Mouse (Mus musculus) midbrain, embryonic 15.5 days (tissue): ENCODE measurements around the gene Tomm34. TPM values are rescaled to one million over a fixed set of nuclear protein-coding genes. Genes with fewer than 3 reads are reported as not detected.

ENCODE experiments used
- ATAC-seq: fragments of 200-750 bp; cut with Nextera tagmentation; replicated peaks from 2 replicates; pipeline ENCODE4 v1.8.0; 2017; ENCODE audit warnings: moderate TSS enrichment
- H3K27ac ChIP-seq: fragments of 300-500 bp; sonication (generic); 2 replicates; pipeline ENCODE4 v1.5.1; 2015; ENCODE audit warnings: mild to moderate bottlenecking, inconsistent platforms
- H3K27me3 ChIP-seq: fragments of 300-500 bp; sonication (generic); replicated peaks from 2 replicates; pipeline ENCODE4 v1.6.1; 2015; ENCODE audit warnings: inconsistent platforms
- H3K36me3 ChIP-seq: fragments of 300-500 bp; sonication (generic); replicated peaks from 2 replicates; pipeline ENCODE4 v1.6.1; 2015; ENCODE audit warnings: inconsistent platforms
- H3K4me1 ChIP-seq: fragments of 300-500 bp; sonication (generic); 2 replicates; pipeline ENCODE4 v1.6.1; 2015; ENCODE audit warnings: inconsistent platforms
- H3K4me2 ChIP-seq: fragments of 300-500 bp; sonication (generic); 2 replicates; pipeline ENCODE4 v1.6.1; 2015; ENCODE audit warnings: inconsistent platforms, mild to moderate bottlenecking, moderate library complexity
- H3K4me3 ChIP-seq: fragments of 300-500 bp; sonication (generic); 2 replicates; pipeline ENCODE4 v1.5.1; 2015; ENCODE audit warnings: mild to moderate bottlenecking, inconsistent platforms
- H3K9ac ChIP-seq: fragments of 300-500 bp; sonication (generic); 2 replicates; pipeline ENCODE4 v1.6.1; 2015; ENCODE audit warnings: mild to moderate bottlenecking, inconsistent platforms
- H3K9me3 ChIP-seq: fragments of 300-500 bp; sonication (generic); 2 replicates; pipeline ENCODE4 v1.6.1; 2016; ENCODE audit warnings: inconsistent platforms
- WGBS: fragments of 180-500 bp; shearing (Covaris S2); methylation state at CpG from one replicate; pipeline ENCODE4 v1.1.7; 2015; ENCODE audit warnings: mixed read lengths; 5-methylcytosine and 5-hydroxymethylcytosine counted together
- polyA plus RNA-seq: library from polyadenylated mRNA; unstranded; fragments of >200 nt; fragmentation: Nextera tagmentation; extraction: Ambion mirVana; gene quantifications from 2 replicates; pipeline ENCODE4 v1.2.1, GENCODE M21; 2015

Gene Tomm34
- polyA plus RNA-seq, 1 experiment from 2014 or later, result 52.9 TPM

- 95% methylated on average over 3 of the region's 3 CpGs for WGBS
- H3K9ac ChIP-seq, result no peak overlapping the region
- no peaks in the 10 kb centered on the region for H3K36me3 ChIP-seq
- H3K4me2 ChIP-seq, result no peak overlapping the region
- no peak overlapping the region for H3K27ac ChIP-seq
- ATAC-seq, result no peak
- no peaks in the 10 kb centered on the region for H3K4me1 ChIP-seq
- no peak overlapping the region for H3K4me3 ChIP-seq
- H3K9me3 ChIP-seq, result no peaks in the 10 kb centered on the region
- H3K27me3 ChIP-seq, result no peaks in the 10 kb centered on the region
These were observed 38.0 kb downstream of the Tomm34 start for GRCm38 (mm10) chr2:164032973-164033372.

- Histone ChIP-seq H3K4me1 (no peaks in the 10 kb centered on the region), H3K4me2 (no peak overlapping the region), H3K9me3 (no peaks in the 10 kb centered on the region), H3K27me3 (no peaks in the 10 kb centered on the region), H3K36me3 (no peaks in the 10 kb centered on the region), H3K9ac (no peak overlapping the region), H3K27ac (no peak overlapping the region), H3K4me3 (no peak overlapping the region)
- 82% methylated on average over 10 of the region's 10 CpGs for WGBS
- no peak for ATAC-seq
These were observed 39.8 kb downstream of the Tomm34 start for GRCm38 (mm10) chr2:164031147-164031546.

- Histone ChIP-seq H3K36me3 (no peaks in the 10 kb centered on the region), H3K9me3 (no peaks in the 10 kb centered on the region), H3K4me1 (no peaks in the 10 kb centered on the region), H3K27me3 (no peaks in the 10 kb centered on the region), H3K4me2 (no peak within 1 kb of the TSS), H3K9ac (no peak within 1 kb of the TSS), H3K4me3 (no peak within 1 kb of the TSS), H3K27ac (no peak within 1 kb of the TSS)
- WGBS, result 84% methylated on average over 16 of the region's 16 CpGs
- no peak for ATAC-seq
These were observed 45.8 kb downstream of the Tomm34 start, which contains the start of gene Pabpc1l for GRCm38 (mm10) chr2:164025150-164025549. Gene Pabpc1l (plus strand): TSS chr2:164025450.

- ATAC-seq, result no peak
- WGBS, result 67% methylated on average over 2 of the region's 2 CpGs
These were observed 48.9 kb downstream of the Tomm34 start for GRCm38 (mm10) chr2:164022104-164022503.

DNA sequence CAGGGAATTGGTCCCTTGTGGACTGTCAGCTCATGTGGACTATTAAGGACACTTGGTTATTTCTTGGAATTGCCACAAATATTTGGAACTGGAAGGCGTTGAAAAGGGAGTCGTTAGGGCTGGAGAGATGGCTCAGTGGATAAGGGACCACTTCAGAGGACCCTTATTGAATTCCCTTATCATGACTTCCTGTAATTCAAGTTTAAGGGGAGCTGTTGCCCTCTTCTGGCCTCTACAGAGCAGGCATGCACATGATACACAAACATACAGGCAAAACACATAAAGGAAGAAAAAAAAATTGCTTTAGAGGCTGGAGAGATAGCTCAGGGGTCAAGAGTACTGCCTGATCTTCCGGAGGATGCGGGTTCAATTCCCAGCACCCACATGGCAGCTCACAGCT lies 51.0 kb downstream of the Tomm34 start:
- Histone ChIP-seq H3K4me2 (no peak overlapping the region), H3K27me3 (no peaks in the 10 kb centered on the region), H3K9me3 (no peaks in the 10 kb centered on the region), H3K9ac (no peak overlapping the region), H3K36me3 (peaks cover 34% of the 10 kb centered on the region), H3K27ac (no peak overlapping the region), H3K4me1 (no peaks in the 10 kb centered on the region), H3K4me3 (no peak overlapping the region)
- ATAC-seq, result no peak
- 95% methylated on average over 4 of the region's 4 CpGs for WGBS

More at GRCm38 (mm10) chr2:164022104-164022503, 48.9 kb downstream of the Tomm34 start:
- H3K4me2 ChIP-seq, result no peak overlapping the region
- H3K27ac ChIP-seq, result no peak overlapping the region
- H3K27me3 ChIP-seq, result no peaks in the 10 kb centered on the region
- H3K4me1 ChIP-seq, result no peaks in the 10 kb centered on the region
- H3K36me3 ChIP-seq, result peaks cover 17% of the 10 kb centered on the region
- no peak overlapping the region for H3K4me3 ChIP-seq
- H3K9me3 ChIP-seq, result no peaks in the 10 kb centered on the region
- H3K9ac ChIP-seq, result no peak overlapping the region

- H3K4me1 ChIP-seq, result no peaks in the 10 kb centered on the region
- H3K4me3 ChIP-seq, result no peak overlapping the region
- no peaks in the 10 kb centered on the region for H3K9me3 ChIP-seq
- H3K36me3 ChIP-seq, result peaks cover 44% of the 10 kb centered on the region
- H3K27ac ChIP-seq, result no peak overlapping the region
- H3K4me2 ChIP-seq, result no peak overlapping the region
- ATAC-seq, result no peak
- no peaks in the 10 kb centered on the region for H3K27me3 ChIP-seq
- 94% methylated on average over 3 of the region's 3 CpGs for WGBS
- no peak overlapping the region for H3K9ac ChIP-seq
These were observed 52.1 kb downstream of the Tomm34 start for GRCm38 (mm10) chr2:164018910-164019309.

- ATAC-seq, result no peak
These were observed 55.7 kb downstream of the Tomm34 start for GRCm38 (mm10) chr2:164015304-164015703.

DNA sequence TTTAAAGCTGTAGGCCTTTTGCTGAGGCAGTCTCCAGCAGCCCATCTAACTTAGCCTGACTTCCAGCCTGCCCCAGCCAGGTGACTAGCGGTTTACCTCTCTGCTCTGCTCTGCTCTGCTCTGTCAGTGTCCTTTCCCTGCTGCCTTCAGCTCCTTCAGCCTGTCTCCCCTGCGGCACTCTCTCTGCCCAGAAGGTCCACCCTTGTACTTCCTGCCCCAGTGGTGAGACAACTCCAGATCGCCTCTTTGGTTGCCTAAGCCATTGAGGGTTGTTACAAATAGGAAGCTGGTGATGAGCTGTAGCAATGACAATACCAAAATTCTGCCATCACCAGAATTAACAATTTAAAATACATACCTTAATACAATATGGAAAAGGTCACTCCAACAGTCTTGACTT lies 60.0 kb downstream of the Tomm34 start:
- Histone ChIP-seq H3K36me3 (peaks cover 21% of the 10 kb centered on the region; the same call in 1 of the 2 replicates), H3K27ac (no peak overlapping the region), H3K9ac (no peak overlapping the region), H3K9me3 (no peaks in the 10 kb centered on the region), H3K4me2 (no peak overlapping the region), H3K4me3 (no peak overlapping the region), H3K4me1 (peaks cover 6% of the 10 kb centered on the region), H3K27me3 (no peaks in the 10 kb centered on the region)
- WGBS, result 91% methylated on average over 3 of the region's 3 CpGs
- no peak for ATAC-seq

More at GRCm38 (mm10) chr2:164015304-164015703, 55.7 kb downstream of the Tomm34 start:
- H3K9me3 ChIP-seq, result no peaks in the 10 kb centered on the region
- no peak overlapping the region for H3K4me3 ChIP-seq
- no peak overlapping the region for H3K27ac ChIP-seq
- no peak overlapping the region for H3K4me2 ChIP-seq
- peaks cover 45% of the 10 kb centered on the region for H3K36me3 ChIP-seq
- 92% methylated on average over 16 of the region's 16 CpGs for WGBS
- no peak overlapping the region for H3K9ac ChIP-seq
- no peaks in the 10 kb centered on the region for H3K4me1 ChIP-seq
- no peaks in the 10 kb centered on the region for H3K27me3 ChIP-seq

GRCm38 (mm10) chr2:164010496-164010895 lies 60.5 kb downstream of the Tomm34 start:
- peaks cover 17% of the 10 kb centered on the region; the same call in 1 of the 2 replicates for H3K36me3 ChIP-seq
- H3K27me3 ChIP-seq, result no peaks in the 10 kb centered on the region
- H3K4me1 ChIP-seq, result peaks cover 10% of the 10 kb centered on the region
- ATAC-seq, result no peak
- 90% methylated on average over 5 of the region's 5 CpGs for WGBS
- H3K4me2 ChIP-seq, result no peak overlapping the region
- H3K9ac ChIP-seq, result no peak overlapping the region
- no peak overlapping the region for H3K4me3 ChIP-seq
- H3K9me3 ChIP-seq, result no peaks in the 10 kb centered on the region
- H3K27ac ChIP-seq, result no peak overlapping the region

DNA sequence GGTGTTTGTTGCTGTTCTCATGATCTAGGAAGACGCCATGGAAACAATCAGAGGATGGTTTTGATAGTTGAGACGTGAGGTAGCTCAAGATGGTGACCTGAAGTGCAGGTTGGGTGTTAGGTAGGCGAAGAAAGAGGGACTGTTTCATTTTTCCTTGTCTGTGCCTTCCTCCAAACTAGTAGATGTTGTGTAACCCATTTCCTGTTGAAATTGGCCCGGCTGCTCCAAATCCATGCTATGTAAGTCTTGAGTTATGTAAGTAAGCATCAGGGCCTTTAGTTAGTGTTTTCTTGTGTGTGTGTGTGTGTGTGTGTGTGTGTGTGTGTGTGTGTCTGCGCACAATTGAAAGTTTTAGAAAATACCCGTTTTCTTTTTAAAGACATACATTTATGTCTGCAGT lies 61.7 kb downstream of the Tomm34 start:
- H3K27ac ChIP-seq, result 0 out of 2 replicates have a peak overlapping the region, but pooled peaks have one; percentile 21
- no peak overlapping the region for H3K4me3 ChIP-seq
- H3K36me3 ChIP-seq, result peaks cover 4% of the 10 kb centered on the region; the same call in 1 of the 2 replicates
- 95% methylated on average over 6 of the region's 6 CpGs for WGBS
- H3K9ac ChIP-seq, result no peak overlapping the region
- H3K9me3 ChIP-seq, result no peaks in the 10 kb centered on the region
- H3K4me1 ChIP-seq, result peaks cover 11% of the 10 kb centered on the region
- no peak overlapping the region for H3K4me2 ChIP-seq
- ATAC-seq, result no peak
- no peaks in the 10 kb centered on the region for H3K27me3 ChIP-seq

DNA sequence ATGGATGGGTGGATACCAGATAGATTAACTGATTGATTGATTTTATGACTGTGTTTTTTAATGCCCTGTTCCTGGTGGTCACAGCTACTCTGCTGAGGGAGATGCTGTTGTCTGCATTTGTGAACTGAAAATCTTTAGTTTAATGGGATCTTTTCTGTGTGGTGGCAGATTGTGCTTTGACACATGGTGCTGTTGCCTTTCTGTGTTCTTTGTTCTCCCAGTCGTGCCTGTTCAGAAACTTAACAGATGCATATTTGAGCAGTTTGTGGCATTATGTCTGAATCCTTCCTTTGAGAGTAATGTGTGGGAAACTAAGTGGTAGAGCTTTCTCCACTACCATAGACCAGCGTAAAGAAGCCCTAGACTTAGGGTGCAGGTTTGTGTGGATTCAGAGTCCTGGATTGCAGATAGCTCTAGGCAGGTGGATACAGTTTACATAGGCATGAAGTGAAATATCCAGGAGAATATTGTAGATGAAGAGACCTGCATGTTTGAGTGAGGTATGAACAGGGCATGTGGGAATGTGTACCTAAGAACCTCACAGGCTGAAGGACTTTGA lies 62.9 kb downstream of the Tomm34 start:
- Histone ChIP-seq H3K36me3 (no peaks in the 10 kb centered on the region), H3K4me3 (no peak overlapping the region), H3K4me1 (peaks cover 11% of the 10 kb centered on the region), H3K9ac (no peak overlapping the region), H3K27ac (no peak overlapping the region), H3K27me3 (no peaks in the 10 kb centered on the region), H3K9me3 (no peaks in the 10 kb centered on the region), H3K4me2 (no peak overlapping the region)
- 55% methylated on average over 2 of the region's 2 CpGs for WGBS
- no peak for ATAC-seq

DNA sequence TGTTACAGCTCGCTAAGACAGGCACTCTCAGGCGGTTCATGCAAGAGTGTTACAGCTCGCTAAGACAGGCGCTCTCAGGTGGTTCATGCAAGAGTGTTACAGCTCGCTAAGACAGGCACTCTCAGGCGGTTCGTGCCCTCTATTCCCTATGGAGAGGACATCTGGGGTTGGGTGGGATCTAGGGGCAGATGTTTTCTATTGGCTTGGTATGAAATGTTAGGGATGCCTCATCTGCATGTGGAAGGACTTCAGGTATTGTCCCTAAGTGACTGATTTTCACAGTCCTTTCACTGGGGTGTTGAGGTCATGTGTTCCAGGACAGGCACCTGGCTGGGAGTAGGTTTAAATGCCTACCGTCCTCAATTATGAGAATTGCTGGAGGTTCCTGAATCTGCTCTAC lies 63.4 kb downstream of the Tomm34 start:
- WGBS, result 94% methylated on average over 8 of the region's 8 CpGs
- no peaks in the 10 kb centered on the region for H3K9me3 ChIP-seq
- no peak for ATAC-seq
- H3K4me3 ChIP-seq, result no peak overlapping the region
- no peak overlapping the region for H3K27ac ChIP-seq
- H3K9ac ChIP-seq, result no peak overlapping the region
- peaks cover 11% of the 10 kb centered on the region for H3K4me1 ChIP-seq
- H3K27me3 ChIP-seq, result no peaks in the 10 kb centered on the region
- no peak overlapping the region for H3K4me2 ChIP-seq
- H3K36me3 ChIP-seq, result no peaks in the 10 kb centered on the region

GRCm38 (mm10) chr2:164006932-164007331 lies 64.0 kb downstream of the Tomm34 start:
- WGBS, result 82% methylated on average over 10 of the region's 10 CpGs
- Histone ChIP-seq H3K36me3 (no peaks in the 10 kb centered on the region), H3K27ac (no peak overlapping the region), H3K27me3 (no peaks in the 10 kb centered on the region), H3K9me3 (no peaks in the 10 kb centered on the region), H3K4me1 (peaks cover 11% of the 10 kb centered on the region), H3K4me3 (no peak overlapping the region), H3K4me2 (no peak overlapping the region), H3K9ac (no peak overlapping the region)
- ATAC-seq, result no peak
